Mouse (Mus musculus): ENCODE results near the gene Bsnd. TPM values are rescaled to one million over a fixed set of nuclear protein-coding genes. Genes with fewer than 3 reads are reported as not detected.
A peak's percentile ranks its signal among the peaks of the same experiment; 100 is the strongest.

Gene Bsnd
- polyA plus RNA-seq, 1 experiment from 2014 or later, result not detected

- Histone ChIP-seq H3K9me3 (ENCODE audit: control insufficient read depth, low read length) (no peaks in the 10 kb centered on the region), H3K36me3 (ENCODE audit: control insufficient read depth, insufficient read depth, low read length) (no peaks in the 10 kb centered on the region), H3K9ac (ENCODE audit: low read depth, low read length) (no peak overlapping the region), H3K27ac (ENCODE audit: low read depth, low read length) (no peak overlapping the region), H3K4me3 (ENCODE audit: low read length) (no peak overlapping the region), H3K4me2 (ENCODE audit: low read length) (no peak overlapping the region), H3K27me3 (replicated peaks; ENCODE audit: control insufficient read depth, insufficient read depth, low read length) (no peaks in the 10 kb centered on the region), H3K4me1 (ENCODE audit: control insufficient read depth, insufficient read depth, low read depth, low read length) (no peaks in the 10 kb centered on the region)
- 83% methylated on average over 2 of the region's 2 CpGs for WGBS
- no peak for ATAC-seq
Measured at GRCm38 (mm10) chr4:106524131-106524530, 32.0 kb upstream of the Bsnd start.

DNA sequence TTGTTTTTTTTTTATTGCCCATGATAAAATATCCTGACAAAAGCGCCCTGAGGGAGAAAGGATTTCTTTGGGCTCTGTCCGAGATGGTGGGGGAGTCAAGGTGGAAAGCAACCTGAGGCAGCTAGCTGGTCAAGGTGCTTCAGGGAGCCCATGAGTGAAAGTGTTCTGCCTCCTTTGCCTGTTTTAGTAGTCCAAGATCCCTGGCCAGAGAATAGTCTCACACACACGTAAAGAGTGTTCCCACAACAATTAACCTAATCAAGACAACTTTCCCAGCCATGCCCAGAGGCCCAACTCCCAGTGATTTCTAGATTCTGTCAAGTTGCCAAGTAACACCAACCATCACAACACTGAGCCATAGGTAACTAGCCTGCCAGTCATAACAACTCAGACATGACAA lies 30.5 kb upstream of the Bsnd start:
- Histone ChIP-seq H3K36me3 (ENCODE audit: control insufficient read depth, insufficient read depth, low read length) (no peaks in the 10 kb centered on the region), H3K9ac (ENCODE audit: low read depth, low read length) (no peak overlapping the region), H3K27ac (ENCODE audit: low read depth, low read length) (no peak overlapping the region), H3K27me3 (replicated peaks; ENCODE audit: control insufficient read depth, insufficient read depth, low read length) (no peaks in the 10 kb centered on the region), H3K4me1 (ENCODE audit: control insufficient read depth, insufficient read depth, low read depth, low read length) (no peaks in the 10 kb centered on the region), H3K9me3 (ENCODE audit: control insufficient read depth, low read length) (no peaks in the 10 kb centered on the region), H3K4me3 (ENCODE audit: low read length) (no peak overlapping the region), H3K4me2 (ENCODE audit: low read length) (no peak overlapping the region)
- 69% methylated on average over 3 of the region's 3 CpGs for WGBS
- ATAC-seq, result no peak

DNA sequence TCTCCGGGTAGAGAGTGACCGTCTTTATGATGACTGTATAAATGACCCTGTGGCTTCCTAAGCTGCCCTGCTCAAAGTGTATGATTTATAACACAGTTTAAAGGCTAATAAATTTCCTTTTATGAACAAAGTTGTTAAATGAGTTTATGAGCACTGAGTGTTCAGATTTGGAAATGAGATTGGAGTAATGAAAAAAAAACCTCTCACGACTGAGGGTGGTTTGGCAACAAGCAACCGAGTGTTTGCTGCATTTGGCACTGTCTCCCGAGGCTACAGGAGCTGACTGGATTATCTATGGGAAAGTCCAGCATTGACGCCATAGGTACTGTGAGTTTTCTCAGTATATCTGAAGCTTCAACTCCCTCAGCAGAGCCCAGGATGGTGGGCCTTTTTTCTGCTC lies 22.5 kb upstream of the Bsnd start:
- Histone ChIP-seq H3K4me1 (ENCODE audit: control insufficient read depth, insufficient read depth, low read depth, low read length) (no peaks in the 10 kb centered on the region), H3K4me3 (ENCODE audit: low read length) (no peak overlapping the region), H3K9me3 (ENCODE audit: control insufficient read depth, low read length) (no peaks in the 10 kb centered on the region), H3K27me3 (replicated peaks; ENCODE audit: control insufficient read depth, insufficient read depth, low read length) (no peaks in the 10 kb centered on the region), H3K4me2 (ENCODE audit: low read length) (no peak overlapping the region), H3K36me3 (ENCODE audit: control insufficient read depth, insufficient read depth, low read length) (no peaks in the 10 kb centered on the region), H3K27ac (ENCODE audit: low read depth, low read length) (no peak overlapping the region), H3K9ac (ENCODE audit: low read depth, low read length) (no peak overlapping the region)
- WGBS, result 80% methylated on average over 6 of the region's 6 CpGs
- no peak for ATAC-seq

DNA sequence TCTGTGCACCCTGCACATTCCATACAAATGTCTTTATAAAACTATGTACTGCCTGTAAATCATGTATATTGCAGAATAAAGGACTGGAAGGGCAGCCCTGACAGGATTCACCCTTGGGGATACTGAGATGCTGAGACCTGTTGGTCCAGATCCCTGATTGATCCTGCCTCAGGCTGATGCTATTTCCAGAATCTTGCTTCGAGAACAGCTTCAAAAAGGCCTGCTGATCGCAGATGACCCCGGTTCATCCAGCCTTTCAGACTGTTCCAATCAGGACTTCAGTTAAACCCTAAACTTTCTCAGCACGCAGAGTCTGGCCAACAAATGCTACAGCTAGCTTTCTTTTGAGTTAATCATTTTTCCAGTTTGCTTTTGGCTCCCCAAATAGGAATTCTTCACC lies 17.8 kb upstream of the Bsnd start:
- no peaks in the 10 kb centered on the region for H3K4me1 ChIP-seq (ENCODE audit: control insufficient read depth, insufficient read depth, low read depth, low read length)

DNA sequence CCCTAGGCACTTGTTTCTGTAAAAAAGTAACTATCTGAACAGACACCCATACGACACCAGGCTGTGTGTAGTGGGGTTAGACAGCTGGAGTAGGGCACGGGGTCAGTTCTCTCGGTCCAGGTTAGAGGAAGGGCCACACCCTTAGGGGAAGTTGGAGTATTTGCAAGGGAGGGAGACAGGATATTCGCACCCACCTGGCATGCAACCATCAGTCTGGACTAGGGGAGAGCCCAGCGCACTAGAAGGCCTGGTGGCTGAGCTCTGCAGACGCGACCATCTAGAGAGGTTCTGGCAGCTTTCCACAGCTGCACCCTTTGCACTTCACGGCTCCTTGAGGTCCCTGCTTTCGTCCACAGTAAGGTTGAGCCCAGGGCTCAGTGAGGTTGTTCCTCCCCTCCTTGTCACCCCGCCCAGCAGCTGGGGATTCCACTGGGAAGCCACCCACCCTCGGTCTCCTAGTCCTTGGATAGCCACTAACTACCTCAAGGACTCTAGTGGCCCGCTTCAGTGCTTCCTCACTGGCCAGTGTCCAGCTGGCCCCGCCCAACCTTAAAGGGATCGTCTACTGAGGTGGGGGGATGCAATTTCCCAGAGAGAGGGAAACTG lies 13.5 kb upstream of the Bsnd start:
- H3K27me3 ChIP-seq (replicated peaks; ENCODE audit: control insufficient read depth, insufficient read depth, low read length), result no peaks in the 10 kb centered on the region
- no peak overlapping the region for H3K27ac ChIP-seq (ENCODE audit: low read depth, low read length)
- no peaks in the 10 kb centered on the region for H3K9me3 ChIP-seq (ENCODE audit: control insufficient read depth, low read length)
- ATAC-seq, result no peak
- H3K36me3 ChIP-seq (ENCODE audit: control insufficient read depth, insufficient read depth, low read length), result no peaks in the 10 kb centered on the region
- H3K4me3 ChIP-seq (ENCODE audit: low read length), result no peak overlapping the region
- H3K4me2 ChIP-seq (ENCODE audit: low read length), result no peak overlapping the region
- H3K9ac ChIP-seq (ENCODE audit: low read depth, low read length), result no peak overlapping the region
- WGBS, result 83% methylated on average over 14 of the region's 14 CpGs
- H3K4me1 ChIP-seq (ENCODE audit: control insufficient read depth, insufficient read depth, low read depth, low read length), result no peaks in the 10 kb centered on the region

More for the DNA sequence above, 17.8 kb upstream of the Bsnd start:
- no peaks in the 10 kb centered on the region for H3K9me3 ChIP-seq (ENCODE audit: control insufficient read depth, low read length)
- H3K4me2 ChIP-seq (ENCODE audit: low read length), result no peak overlapping the region
- no peaks in the 10 kb centered on the region for H3K36me3 ChIP-seq (ENCODE audit: control insufficient read depth, insufficient read depth, low read length)
- H3K27ac ChIP-seq (ENCODE audit: low read depth, low read length), result no peak overlapping the region
- no peak for ATAC-seq
- H3K4me3 ChIP-seq (ENCODE audit: low read length), result no peak overlapping the region
- H3K27me3 ChIP-seq (replicated peaks; ENCODE audit: control insufficient read depth, insufficient read depth, low read length), result no peaks in the 10 kb centered on the region
- 83% methylated on average over 4 of the region's 4 CpGs for WGBS
- H3K9ac ChIP-seq (ENCODE audit: low read depth, low read length), result no peak overlapping the region

DNA sequence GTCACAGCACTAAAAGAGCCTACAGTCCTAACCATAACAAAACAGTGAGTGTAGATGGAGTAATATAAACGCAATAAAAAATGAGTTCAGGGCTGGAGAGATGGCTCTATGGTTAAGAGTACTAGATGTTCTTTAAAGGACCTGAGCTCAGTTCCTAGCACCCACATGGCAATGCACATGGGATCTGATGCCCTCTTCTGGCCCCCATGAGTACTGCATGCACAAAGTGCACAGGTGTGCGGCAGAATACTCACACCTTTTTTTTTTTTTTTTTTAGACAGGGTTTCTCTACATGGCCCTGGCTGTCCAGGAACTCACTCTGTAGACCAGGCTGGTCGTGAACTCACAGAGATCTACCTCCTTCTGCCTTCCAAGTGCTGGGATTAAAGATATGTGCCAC lies 11.5 kb upstream of the Bsnd start:
- 99% methylated on average over 3 of the region's 3 CpGs for WGBS
- Histone ChIP-seq H3K9ac (ENCODE audit: low read depth, low read length) (no peak overlapping the region), H3K36me3 (ENCODE audit: control insufficient read depth, insufficient read depth, low read length) (no peaks in the 10 kb centered on the region), H3K9me3 (ENCODE audit: control insufficient read depth, low read length) (no peaks in the 10 kb centered on the region), H3K27me3 (replicated peaks; ENCODE audit: control insufficient read depth, insufficient read depth, low read length) (no peaks in the 10 kb centered on the region), H3K27ac (ENCODE audit: low read depth, low read length) (no peak overlapping the region), H3K4me2 (ENCODE audit: low read length) (no peak overlapping the region), H3K4me3 (ENCODE audit: low read length) (no peak overlapping the region), H3K4me1 (ENCODE audit: control insufficient read depth, insufficient read depth, low read depth, low read length) (peaks cover 4% of the 10 kb centered on the region)
- ATAC-seq, result no peak

- no peak overlapping the region for H3K4me2 ChIP-seq (ENCODE audit: low read length)
- H3K4me1 ChIP-seq (ENCODE audit: control insufficient read depth, insufficient read depth, low read depth, low read length), result peaks cover 7% of the 10 kb centered on the region
- no peak overlapping the region for H3K4me3 ChIP-seq (ENCODE audit: low read length)
- H3K9ac ChIP-seq (ENCODE audit: low read depth, low read length), result no peak overlapping the region
- H3K36me3 ChIP-seq (ENCODE audit: control insufficient read depth, insufficient read depth, low read length), result no peaks in the 10 kb centered on the region
- no peak for ATAC-seq
- WGBS, result 74% methylated on average over 10 of the region's 10 CpGs
- H3K27ac ChIP-seq (ENCODE audit: low read depth, low read length), result no peak overlapping the region
- no peaks in the 10 kb centered on the region for H3K27me3 ChIP-seq (replicated peaks; ENCODE audit: control insufficient read depth, insufficient read depth, low read length)
- no peaks in the 10 kb centered on the region for H3K9me3 ChIP-seq (ENCODE audit: control insufficient read depth, low read length)
Measured at GRCm38 (mm10) chr4:106500066-106500465, 8.0 kb upstream of the Bsnd start.

GRCm38 (mm10) chr4:106498471-106498844 lies 6.4 kb upstream of the Bsnd start:
- Histone ChIP-seq H3K27ac (ENCODE audit: low read depth, low read length) (no peak overlapping the region), H3K9ac (ENCODE audit: low read depth, low read length) (no peak overlapping the region), H3K36me3 (ENCODE audit: control insufficient read depth, insufficient read depth, low read length) (no peaks in the 10 kb centered on the region), H3K9me3 (ENCODE audit: control insufficient read depth, low read length) (no peaks in the 10 kb centered on the region), H3K4me3 (ENCODE audit: low read length) (no peak overlapping the region), H3K27me3 (replicated peaks; ENCODE audit: control insufficient read depth, insufficient read depth, low read length) (no peaks in the 10 kb centered on the region), H3K4me2 (ENCODE audit: low read length) (no peak overlapping the region), H3K4me1 (ENCODE audit: control insufficient read depth, insufficient read depth, low read depth, low read length) (peaks cover 7% of the 10 kb centered on the region)
- WGBS, result 34% methylated on average over 3 of the region's 3 CpGs
- 0 out of 2 replicates have a peak, but pooled peaks have one; percentile 24 for ATAC-seq

GRCm38 (mm10) chr4:106497776-106498470 lies 5.8 kb upstream of the Bsnd start:
- ATAC-seq, result 0 out of 2 replicates have a peak, but pooled peaks have one; percentile 11
- H3K4me2 ChIP-seq (ENCODE audit: low read length), result no peak overlapping the region
- H3K4me1 ChIP-seq (ENCODE audit: control insufficient read depth, insufficient read depth, low read depth, low read length), result peaks cover 7% of the 10 kb centered on the region
- no peak overlapping the region for H3K9ac ChIP-seq (ENCODE audit: low read depth, low read length)
- H3K9me3 ChIP-seq (ENCODE audit: control insufficient read depth, low read length), result no peaks in the 10 kb centered on the region
- H3K27ac ChIP-seq (ENCODE audit: low read depth, low read length), result no peak overlapping the region
- WGBS, result 67% methylated on average over 8 of the region's 8 CpGs
- H3K27me3 ChIP-seq (replicated peaks; ENCODE audit: control insufficient read depth, insufficient read depth, low read length), result no peaks in the 10 kb centered on the region
- no peak overlapping the region for H3K4me3 ChIP-seq (ENCODE audit: low read length)
- H3K36me3 ChIP-seq (ENCODE audit: control insufficient read depth, insufficient read depth, low read length), result no peaks in the 10 kb centered on the region
